Mouse (Mus musculus) CH12.LX (cell line): ENCODE measurements around the gene Asic4. TPM values are rescaled to one million over a fixed set of nuclear protein-coding genes. Genes with fewer than 3 reads are reported as not detected.

Experiments
- DNase-seq: peaks from one replicate; pipeline ENCODE4 v3.0.0-alpha.2; 2013; ENCODE audit errors: extremely low read depth
- H3K27ac ChIP-seq: 2 replicates; pipeline ENCODE4 v1.5.1; 2012; ENCODE audit warnings: low read depth, mild to moderate bottlenecking, control low read depth, moderate library complexity; ENCODE audit not compliant: insufficient read depth
- H3K27me3 ChIP-seq: replicated peaks from 2 replicates; pipeline ENCODE3; 2012; ENCODE audit warnings: inconsistent platforms
- H3K36me3 ChIP-seq, 2 experiments: replicated peaks in 1 of 2; 2 replicates each; pipeline versions ENCODE3 to v1.6.1; 2012; ENCODE audit warnings: inconsistent platforms in 1 of 2, low read length in 1 of 2, mild to moderate bottlenecking in 1 of 2, mixed read lengths in 1 of 2, moderate library complexity in 1 of 2; ENCODE audit not compliant: control insufficient read depth in 1 of 2, insufficient read depth in 1 of 2
- H3K4me1 ChIP-seq, 2 experiments: 2 replicates each; pipeline ENCODE4 v1.6.1; 2012; ENCODE audit warnings: inconsistent platforms in 1 of 2, moderate library complexity in 1 of 2; ENCODE audit not compliant: insufficient read depth in 2 of 2, control insufficient read depth in 1 of 2
- H3K4me2 ChIP-seq: 2 replicates; pipeline ENCODE4 v1.6.1; 2012; ENCODE audit warnings: low read depth, mild to moderate bottlenecking, control low read depth; ENCODE audit not compliant: poor library complexity, insufficient read depth, severe bottlenecking
- H3K4me3 ChIP-seq, 3 experiments: fragments of 150-350 bp in 1 of 3; sonication (generic) in 1 of 3; replicated peaks in 1 of 3; 2 replicates each; pipeline versions ENCODE3 to v1.5.1; 2011 to 2012; ENCODE audit warnings: low read depth in 2 of 3, low read length in 2 of 3, mild to moderate bottlenecking in 2 of 3, moderate library complexity in 2 of 3, control low read depth in 1 of 3, improper control_type of control experiment in 1 of 3, inconsistent platforms in 1 of 3, mixed read lengths in 1 of 3; ENCODE audit not compliant: poor library complexity in 1 of 3
- H3K79me2 ChIP-seq: replicated peaks from 2 replicates; pipeline ENCODE4 v1.6.1; 2012; ENCODE audit warnings: mild to moderate bottlenecking, moderate library complexity; ENCODE audit not compliant: control insufficient read depth, poor library complexity, insufficient read depth, severe bottlenecking; ENCODE audit errors: extremely low read depth
- H3K9ac ChIP-seq: 2 replicates; pipeline ENCODE4 v1.6.1; 2012; ENCODE audit warnings: low read depth, mild to moderate bottlenecking, control low read depth, moderate library complexity; ENCODE audit not compliant: insufficient read depth
- H3K9me3 ChIP-seq: replicated peaks from 2 replicates; pipeline ENCODE3; 2012; ENCODE audit warnings: low read length, inconsistent platforms, mixed read lengths
- CHD1 ChIP-seq: IDR thresholded peaks from 2 replicates; pipeline ENCODE4 v1.6.1; 2012; ENCODE audit warnings: low read depth, low read length, improper control_type of control experiment, inconsistent platforms
- CHD2 ChIP-seq: IDR thresholded peaks from 2 replicates; pipeline ENCODE4 v1.6.1; 2011; ENCODE audit warnings: low read length, improper control_type of control experiment
- CTCF ChIP-seq, 2 experiments: IDR thresholded peaks in 1 of 2; conservative IDR thresholded peaks in 1 of 2; 2 replicates each; pipeline ENCODE4 v1.5.1; 2011 to 2012; ENCODE audit warnings: low read depth in 2 of 2, low read length in 2 of 2, improper control_type of control experiment in 1 of 2, inconsistent platforms in 1 of 2, mild to moderate bottlenecking in 1 of 2, moderate library complexity in 1 of 2
- E2F4 ChIP-seq: IDR thresholded peaks from 2 replicates; pipeline ENCODE4 v1.6.1; 2011; ENCODE audit warnings: low read depth, low read length, improper control_type of control experiment; ENCODE audit not compliant: insufficient replicate concordance
- ETS1 ChIP-seq: conservative IDR thresholded peaks from 2 replicates; pipeline ENCODE4 v1.6.1; 2012; ENCODE audit warnings: low read depth, mild to moderate bottlenecking, inconsistent platforms, low read length, improper control_type of control experiment, moderate library complexity
- IRF4 ChIP-seq: IDR thresholded peaks from 2 replicates; pipeline ENCODE4 v1.6.1; 2014; ENCODE audit warnings: low read depth, mild to moderate bottlenecking, inconsistent platforms, low read length, improper control_type of control experiment
- JUND ChIP-seq: conservative IDR thresholded peaks from 2 replicates; pipeline ENCODE4 v1.6.1; 2011; ENCODE audit warnings: low read depth, low read length, improper control_type of control experiment
- KAT2A ChIP-seq: IDR thresholded peaks from 2 replicates; pipeline ENCODE4 v1.6.1; 2012; ENCODE audit warnings: low read length, improper control_type of control experiment, inconsistent platforms; ENCODE audit not compliant: insufficient replicate concordance
- MAFK ChIP-seq: IDR thresholded peaks from 2 replicates; pipeline ENCODE4 v1.6.1; 2011; ENCODE audit warnings: low read length, improper control_type of control experiment; ENCODE audit not compliant: insufficient replicate concordance
- MAX ChIP-seq: IDR thresholded peaks from 2 replicates; pipeline ENCODE4 v1.6.1; 2011; ENCODE audit warnings: low read length, improper control_type of control experiment
- MEF2A ChIP-seq: IDR thresholded peaks from 2 replicates; pipeline ENCODE4 v1.6.1; 2014; ENCODE audit warnings: low read depth, mild to moderate bottlenecking, inconsistent platforms, low read length, improper control_type of control experiment, borderline replicate concordance
- MXI1 ChIP-seq: IDR thresholded peaks from 2 replicates; pipeline ENCODE4 v1.6.1; 2011; ENCODE audit warnings: mild to moderate bottlenecking, low read depth, low read length, improper control_type of control experiment
- MYC ChIP-seq: IDR thresholded peaks from 2 replicates; pipeline ENCODE4 v1.6.1; 2011; ENCODE audit warnings: low read depth, mild to moderate bottlenecking, improper control_type of control experiment, low read length
- NELFE ChIP-seq: IDR thresholded peaks from 2 replicates; pipeline ENCODE4 v1.6.1; 2011; ENCODE audit warnings: low read depth, low read length, improper control_type of control experiment
- NRF1 ChIP-seq: IDR thresholded peaks from 2 replicates; pipeline ENCODE4 v1.6.1; 2014; ENCODE audit warnings: low read depth, mild to moderate bottlenecking, inconsistent platforms, low read length, improper control_type of control experiment, moderate library complexity
- POLR2A ChIP-seq: IDR thresholded peaks from 2 replicates; pipeline ENCODE4 v1.6.1; 2011; ENCODE audit warnings: low read depth, mild to moderate bottlenecking, improper control_type of control experiment, low read length
- POLR2AphosphoS2 ChIP-seq: IDR thresholded peaks from 2 replicates; pipeline ENCODE4 v1.6.1; 2011; ENCODE audit warnings: low read depth, low read length, improper control_type of control experiment
- RAD21 ChIP-seq: IDR thresholded peaks from 2 replicates; pipeline ENCODE4 v1.6.1; 2011; ENCODE audit warnings: low read depth, mild to moderate bottlenecking, low read length, improper control_type of control experiment, moderate library complexity
- RCOR1 ChIP-seq: conservative IDR thresholded peaks from 2 replicates; pipeline ENCODE4 v1.6.1; 2012; ENCODE audit warnings: low read depth, mild to moderate bottlenecking, inconsistent platforms, low read length, improper control_type of control experiment
- SMC3 ChIP-seq: IDR thresholded peaks from 2 replicates; pipeline ENCODE4 v1.6.1; 2011; ENCODE audit warnings: low read depth, low read length, improper control_type of control experiment
- TBP ChIP-seq: conservative IDR thresholded peaks from 2 replicates; pipeline ENCODE4 v1.6.1; 2011; ENCODE audit warnings: low read depth, low read length, improper control_type of control experiment
- USF1 ChIP-seq: IDR thresholded peaks from 2 replicates; pipeline ENCODE4 v1.6.1; 2014; ENCODE audit warnings: low read depth, mild to moderate bottlenecking, inconsistent platforms, low read length, improper control_type of control experiment
- USF2 ChIP-seq: conservative IDR thresholded peaks from 2 replicates; pipeline ENCODE4 v1.6.1; 2011; ENCODE audit warnings: low read depth, low read length, improper control_type of control experiment
- ZC3H11A ChIP-seq: IDR thresholded peaks from 2 replicates; pipeline ENCODE4 v1.6.1; 2012; ENCODE audit warnings: low read depth, mild to moderate bottlenecking, inconsistent platforms, low read length, improper control_type of control experiment
- ZKSCAN1 ChIP-seq: IDR thresholded peaks from 2 replicates; pipeline ENCODE4 v1.6.1; 2012; ENCODE audit warnings: low read depth, inconsistent platforms, low read length, improper control_type of control experiment, borderline replicate concordance
- ZNF384 ChIP-seq: IDR thresholded peaks from 2 replicates; pipeline ENCODE4 v1.6.1; 2012; ENCODE audit warnings: low read depth, low read length, improper control_type of control experiment, inconsistent platforms
- dilution Hi-C: fragments of 300-500 bp; cut with MboI; formaldehyde crosslinking; loops from 2 replicates; pipeline ENCODE4 v1.14.3; 2020; ENCODE audit warnings: low sequenced_read_pairs; ENCODE audit not compliant: extremely low pct_unique_long_range_greater_than_20kb, extremely low pct_ligation_motif_present
- in situ Hi-C: fragments of 300-500 bp; cut with MboI; formaldehyde crosslinking; loops from 3 replicates; pipeline ENCODE4 v1.14.3; 2019; ENCODE audit warnings: low sequenced_read_pairs, low pct_ligation_motif_present, low pct_unique_long_range_greater_than_20kb, mixed read lengths
- polyA plus RNA-seq: library from polyadenylated mRNA; unstranded; fragments of >175 nt; gene quantifications from 2 replicates; pipeline ENCODE4 v1.2.1, GENCODE M21; 2012; ENCODE audit warnings: low read depth; ENCODE audit not compliant: insufficient read length
- total RNA-seq, 2 experiments: library from RNA; depleted of rRNA; stranded (reverse); fragments of 300-350 nt in 1 of 2; fragments of >200 nt in 1 of 2; gene quantifications; 2 replicates each; pipeline ENCODE4 v1.2.3; 2012 to 2014

Asic4 gene
- total and polyA plus RNA-seq, 3 experiments, result not detected

DNA sequence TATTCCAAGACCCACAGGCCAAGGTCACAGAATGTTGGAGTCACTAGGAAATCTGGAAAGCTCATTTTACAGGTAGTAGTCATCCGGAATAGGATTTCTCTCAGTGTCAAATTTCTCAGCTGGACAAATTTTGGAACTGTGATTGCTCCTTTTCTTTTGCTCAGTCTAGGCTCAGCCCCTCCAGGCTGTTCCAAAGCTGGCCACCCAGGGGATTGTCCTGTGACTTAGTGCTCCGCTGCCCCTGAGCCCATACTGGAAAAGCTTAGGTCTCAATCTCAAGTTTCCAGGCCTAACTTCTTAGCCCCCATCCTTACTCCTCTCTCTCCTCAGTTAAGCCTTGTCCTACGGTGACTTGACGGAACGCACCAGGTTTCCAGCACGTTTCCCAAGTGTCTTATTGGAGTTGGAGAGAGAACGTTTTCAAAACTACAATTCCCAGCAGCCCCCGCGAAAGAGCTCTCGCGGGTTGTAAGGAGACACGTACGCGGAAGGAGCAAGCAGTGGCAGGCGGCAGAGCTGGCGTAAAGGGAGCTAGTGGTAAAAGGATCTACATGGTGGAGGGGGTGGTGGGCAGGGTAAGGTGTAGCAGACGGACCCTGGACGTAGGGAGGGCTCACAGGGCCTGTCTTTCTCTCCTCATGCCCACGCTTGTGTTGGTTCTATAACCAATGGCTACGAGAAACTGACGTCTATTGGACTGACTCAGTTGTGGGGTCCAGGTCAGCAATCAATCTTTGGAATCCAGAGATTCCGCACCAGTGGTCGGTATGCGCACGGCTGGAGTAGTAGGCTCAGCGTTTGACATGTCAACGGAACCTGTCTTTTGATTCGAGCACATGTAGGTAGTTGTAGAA is 14.5 kb upstream of the Asic4 start, which contains the start of gene Gmppa (continued):
- no peak for TF ChIP-seq ZNF384
- no peak for TF ChIP-seq NRF1
- TF ChIP-seq NELFE, result peak; percentile 84
- no peak for TF ChIP-seq ZKSCAN1
- no peak for TF ChIP-seq MEF2A
- TF ChIP-seq ETS1, result no peak
- TF ChIP-seq E2F4, result no peak
- no peak for TF ChIP-seq MAFK
- TF ChIP-seq JUND, result no peak
- TF ChIP-seq TBP, result 0 out of 2 replicates have a peak, but pooled peaks have one; percentile 44
- TF ChIP-seq, all 38 proteins: peak for 15

DNA sequence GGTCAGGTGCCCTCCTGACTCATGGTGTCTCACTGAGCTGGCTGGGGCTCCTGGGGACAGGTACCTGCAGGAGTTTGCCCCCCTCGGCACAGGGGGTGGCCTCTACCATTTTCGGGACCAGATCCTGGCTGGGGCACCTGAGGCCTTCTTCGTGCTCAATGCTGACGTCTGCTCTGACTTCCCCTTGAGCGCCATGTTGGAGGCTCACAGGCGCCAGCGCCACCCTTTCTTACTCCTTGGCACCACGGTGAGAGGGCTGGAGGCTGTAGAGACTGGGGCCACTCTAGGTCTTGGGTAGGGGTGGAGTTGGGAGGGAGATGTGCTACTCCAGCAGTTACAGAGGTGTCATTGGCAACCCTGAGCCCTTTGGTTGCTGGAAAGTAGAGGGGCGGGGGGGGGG is 11.5 kb upstream of the Asic4 start:
- TF ChIP-seq MEF2A (no peak), SMC3 (no peak), ZC3H11A (no peak), NRF1 (no peak), JUND (no peak), MYC (no peak), NELFE (no peak), TBP (no peak), CTCF (conservative IDR thresholded peaks at IDR 0.05 in 1 of 2, IDR thresholded peaks at IDR 0.05 in 1 of 2; ENCODE audit: low read depth in 2 of 2, low read length in 2 of 2) (no peak)
- no peaks in the 10 kb centered on the region for H3K27me3 ChIP-seq
- H3K4me3 ChIP-seq, result no peak overlapping the region
- H3K36me3 ChIP-seq, result peaks cover 34 to 62% of the 10 kb centered on the region in 2 experiments
- H3K4me1 ChIP-seq, result peaks cover 3 to 18% of the 10 kb centered on the region in 2 experiments
- H3K9ac ChIP-seq, result no peak overlapping the region
- in situ Hi-C loops, result no loop called here
- dilution Hi-C loops, result no loop called here
- DNase-seq, result no peak
- H3K4me2 ChIP-seq, result no peak overlapping the region
- no peaks in the 10 kb centered on the region for H3K9me3 ChIP-seq
- H3K79me2 ChIP-seq, result peaks cover 9% of the 10 kb centered on the region
- no peak overlapping the region for H3K27ac ChIP-seq

DNA sequence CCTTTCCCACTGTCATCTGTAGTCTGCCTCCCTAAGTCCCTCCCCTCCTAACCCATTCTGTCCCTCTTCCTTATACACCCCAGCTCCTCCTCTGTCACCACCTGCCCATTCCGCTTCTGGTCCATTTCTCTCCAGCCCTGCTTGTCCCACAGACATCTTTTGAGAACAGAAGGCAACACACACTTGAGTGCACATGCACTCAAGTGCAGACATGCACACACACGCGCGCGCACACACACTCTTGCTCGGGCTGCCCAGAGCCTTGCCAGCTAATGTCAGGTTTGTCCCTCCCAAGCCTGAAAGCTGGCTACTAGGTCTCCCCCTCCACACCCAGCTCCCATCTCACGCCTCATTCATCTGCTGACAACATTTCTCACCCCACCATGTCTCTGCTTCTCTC is 9.6 kb upstream of the Asic4 start:
- Histone ChIP-seq H3K79me2 (peaks cover 9% of the 10 kb centered on the region), H3K27me3 (no peaks in the 10 kb centered on the region), H3K9me3 (no peaks in the 10 kb centered on the region)
- dilution Hi-C loops, result no loop called here
- no peak for DNase-seq
- TF ChIP-seq RCOR1 (no peak), CHD2 (no peak), POLR2AphosphoS2 (no peak), NRF1 (no peak), MXI1 (no peak), ZC3H11A (no peak), TBP (no peak), MAX (no peak), IRF4 (no peak), KAT2A (no peak), POLR2A (no peak), USF2 (no peak), USF1 (no peak), SMC3 (no peak), CHD1 (no peak), MYC (no peak), RAD21 (no peak)
- TF ChIP-seq, all 38 proteins: peak for 0
- Histone ChIP-seq H3K9ac (no peak overlapping the region), H3K36me3 (peaks cover 34 to 66% of the 10 kb centered on the region in 2 experiments), H3K27ac (no peak overlapping the region), H3K4me1 (peaks cover 3 to 13% of the 10 kb centered on the region in 2 experiments), H3K4me2 (no peak overlapping the region), H3K4me3 (no peak overlapping the region)
- in situ Hi-C loops, result no loop called here
